Comparison of ENCODE assay signal across 8 mouse cellular contexts in genomic region chr12:11151015-11151414, GRCm38 (mm10). TPM values are rescaled to one million over a fixed set of nuclear protein-coding genes. Genes with fewer than 3 reads are reported as not detected.
DNase-seq lines count a peak whose midpoint lies in the region; ATAC-seq and TF ChIP-seq lines count a peak whose summit lies in the region.

Gene Kcns3 (minus strand): TSS chr12:11151056.

- no peak for TF ChIP-seq POLR2A in small intestine, adult 2 months (IDR thresholded peaks at IDR 0.05; ENCODE audit: low read depth, low read length)

- no peaks in the 10 kb centered on the region; the same call in 1 of the 2 replicates for H3K4me1 ChIP-seq in megakaryocyte, embryonic 14.5 days
- peaks cover 23% of the 10 kb centered on the region for H3K4me1 ChIP-seq in limb, embryonic 10.5 days
- H3K4me1 ChIP-seq in small intestine, adult 2 months (ENCODE audit: control insufficient read depth, insufficient read depth, insufficient read length, low read length) = peaks cover 3% of the 10 kb centered on the region; the same call in 1 of the 2 replicates

- peak within 1 kb of the TSS; percentile 78 for H3K4me3 ChIP-seq in gastrocnemius, adult 2 months
- peak within 1 kb of the TSS; percentile 38 for H3K4me3 ChIP-seq in megakaryocyte, embryonic 14.5 days (replicated peaks)
- H3K4me3 ChIP-seq in limb, embryonic 10.5 days = peak within 1 kb of the TSS; percentile 68
- H3K4me3 ChIP-seq in small intestine, adult 2 months (ENCODE audit: low read depth, low read length) = peak within 1 kb of the TSS; percentile 64

- no peak for DNase-seq in gastrocnemius, adult 2 months
- DNase-seq in gastrocnemius, postnatal 4 days (ENCODE audit: low spot score in 2 of 2) = no peak
- no peak for DNase-seq in limb, embryonic 10.5 days (ENCODE audit: low spot score)
- no peak for DNase-seq in urinary bladder, adult 18-20 months (ENCODE audit: low spot score in 2 of 2)
- no peak for DNase-seq in urinary bladder, postnatal 4 days (ENCODE audit: low spot score in 2 of 2)

- H3K36me3 ChIP-seq in megakaryocyte, embryonic 14.5 days (replicated peaks; ENCODE audit: low read length) = no peaks in the 10 kb centered on the region
- H3K36me3 ChIP-seq in limb, embryonic 10.5 days = no peaks in the 10 kb centered on the region
- no peaks in the 10 kb centered on the region for H3K36me3 ChIP-seq in small intestine, adult 2 months (ENCODE audit: control insufficient read depth, insufficient read depth, low read length)

- ATAC-seq in megakaryocyte, adult 5-6 weeks (ENCODE audit: poor library complexity, severe bottlenecking) = no peak

- WGBS in limb, embryonic 10.5 days = 18% methylated on average over 15 of the region's 15 CpGs
- WGBS in small intestine, adult 2 months = 53% methylated on average over 15 of the region's 15 CpGs

- H3K9me3 ChIP-seq in megakaryocyte, embryonic 14.5 days = peaks cover 16% of the 10 kb centered on the region; the same call in 1 of the 2 replicates
- H3K9me3 ChIP-seq in limb, embryonic 10.5 days (replicated peaks) = no peaks in the 10 kb centered on the region

- intact Hi-C loops in gastrocnemius, adult 2 months (cut with DNase I) = no loop called here

- no peak for TF ChIP-seq CTCF in gastrocnemius, adult 2 months (IDR thresholded peaks at IDR 0.05)
- no peak for TF ChIP-seq CTCF in small intestine, adult 2 months (IDR thresholded peaks at IDR 0.05; ENCODE audit: extremely low read depth, insufficient read length, insufficient replicate concordance, low read depth, low read length)

- peaks cover 50% of the 10 kb centered on the region for H3K27me3 ChIP-seq in megakaryocyte, embryonic 14.5 days (replicated peaks)
- peaks cover 59% of the 10 kb centered on the region for H3K27me3 ChIP-seq in limb, embryonic 10.5 days (ENCODE audit: low read depth, poor library complexity, severe bottlenecking)
- peaks cover 17% of the 10 kb centered on the region for H3K27me3 ChIP-seq in small intestine, adult 2 months (ENCODE audit: control insufficient read depth, insufficient read depth, low read length)

- H3K27ac ChIP-seq in gastrocnemius, adult 2 months = peak within 1 kb of the TSS; percentile 58
- H3K27ac ChIP-seq in limb, embryonic 10.5 days = peak within 1 kb of the TSS; percentile 39; the same call in 1 of the 2 replicates
- H3K27ac ChIP-seq in small intestine, adult 2 months (ENCODE audit: insufficient read depth, low read depth, low read length) = no peak within 1 kb of the TSS

RNA-seq across cellular contexts. Expression of gene Kcns3, which starts in this region (rescaled TPM):
- total RNA-seq in gastrocnemius, adult 2 months (2021) = under 1 TPM; 0.33 to 0.69 TPM
- 1 to 10 TPM; 1.3 to 1.6 TPM for total RNA-seq in gastrocnemius, postnatal 4 days (2021)
- polyA plus RNA-seq in megakaryocyte, embryonic 14.5 days (2012; ENCODE audit: insufficient read depth, low replicate concordance) = not detected in 2 replicates
- total RNA-seq in megakaryocyte, adult 5-6 weeks (2015) = not detected in 2 replicates
- not detected in 2 replicates for total RNA-seq in megakaryocyte, adult 5-6 weeks (2017)
- 0.18 and 0.28 TPM in 2 replicates for polyA plus RNA-seq in limb, embryonic 10.5 days (2016; fragmentation: Nextera tagmentation; extraction: Ambion mirVana)
- 0.86 and 0.98 TPM in 2 replicates for polyA plus RNA-seq in small intestine, adult 2 months (2012; rRNA removed)
